Mouse (Mus musculus): ENCODE measurements around the gene Rabac1.
A peak's percentile ranks its signal among the peaks of the same experiment; 100 is the strongest.

Gene Rabac1

DNA sequence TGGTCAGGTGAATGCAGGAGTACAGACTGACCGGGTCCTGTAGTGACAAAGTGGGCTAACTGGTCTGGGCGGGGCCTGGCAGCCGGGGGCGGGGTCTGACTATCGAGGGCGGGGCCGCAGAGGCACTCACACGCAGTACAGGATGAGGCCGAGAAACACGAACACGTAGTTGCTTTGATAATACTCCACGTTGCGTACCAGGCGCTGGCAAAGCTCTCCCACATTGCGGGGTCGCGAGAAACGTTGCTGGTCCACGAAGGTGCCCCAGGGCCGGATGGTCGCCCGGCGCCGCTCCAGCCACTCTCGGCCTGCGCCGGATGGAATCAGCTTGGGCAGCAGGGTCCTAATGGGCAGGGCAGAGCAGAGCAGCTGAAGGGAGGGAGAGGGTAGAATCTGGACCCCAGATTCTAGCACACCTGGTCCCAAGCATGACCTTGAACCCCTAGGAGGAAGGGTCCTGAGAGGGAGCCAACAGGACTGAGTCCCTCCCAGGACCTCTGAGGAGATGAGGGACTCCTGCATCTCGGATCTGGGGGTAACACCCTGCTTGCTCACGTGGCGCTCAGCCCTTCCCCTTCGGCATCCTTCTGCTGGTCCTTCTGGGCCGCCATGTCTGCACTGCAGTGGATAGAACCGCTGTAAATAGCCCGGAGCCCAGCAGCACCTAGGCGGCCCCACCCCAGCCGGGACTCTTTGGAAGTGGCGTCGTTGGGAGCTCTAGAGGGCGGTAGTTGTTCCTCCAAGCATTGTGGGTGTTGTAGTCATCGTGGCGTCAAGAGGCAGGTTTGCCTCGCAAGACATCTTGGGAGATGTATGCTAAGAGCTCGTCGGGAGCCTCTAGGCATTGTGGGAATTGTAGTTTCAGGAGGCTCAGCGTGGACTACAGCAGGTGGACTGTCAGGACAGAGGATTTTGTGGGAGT lies at the start of gene Rabac1:
Gene Rabac1 (minus strand): TSS at position 783 of the 922 bp plus-strand sequence.
- peak; percentile 89 for DNase-seq (ENCODE audit: low read depth, low spot score)

DNA sequence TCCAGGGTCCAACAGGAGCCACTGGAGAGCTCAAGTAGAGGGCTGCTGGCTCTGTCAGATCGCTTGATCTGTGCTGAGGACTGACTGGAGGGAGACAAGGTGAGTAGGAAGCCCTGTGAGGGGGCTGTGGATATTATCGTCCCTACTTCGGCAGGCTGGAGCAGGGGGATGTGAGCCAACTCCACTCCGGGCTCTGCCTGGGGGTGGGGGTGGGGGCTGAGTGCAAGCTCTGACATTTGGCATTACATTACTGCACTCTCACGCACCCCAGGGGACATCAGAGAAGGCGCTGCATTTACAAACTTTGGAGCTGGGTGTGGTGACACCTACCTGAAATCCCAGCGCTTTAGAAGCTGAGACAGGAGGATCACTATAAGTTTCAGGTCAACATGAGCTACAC lies 39.0 kb upstream of the Rabac1 start:
- DNase-seq (ENCODE audit: low read depth, low spot score), result no peak

DNA sequence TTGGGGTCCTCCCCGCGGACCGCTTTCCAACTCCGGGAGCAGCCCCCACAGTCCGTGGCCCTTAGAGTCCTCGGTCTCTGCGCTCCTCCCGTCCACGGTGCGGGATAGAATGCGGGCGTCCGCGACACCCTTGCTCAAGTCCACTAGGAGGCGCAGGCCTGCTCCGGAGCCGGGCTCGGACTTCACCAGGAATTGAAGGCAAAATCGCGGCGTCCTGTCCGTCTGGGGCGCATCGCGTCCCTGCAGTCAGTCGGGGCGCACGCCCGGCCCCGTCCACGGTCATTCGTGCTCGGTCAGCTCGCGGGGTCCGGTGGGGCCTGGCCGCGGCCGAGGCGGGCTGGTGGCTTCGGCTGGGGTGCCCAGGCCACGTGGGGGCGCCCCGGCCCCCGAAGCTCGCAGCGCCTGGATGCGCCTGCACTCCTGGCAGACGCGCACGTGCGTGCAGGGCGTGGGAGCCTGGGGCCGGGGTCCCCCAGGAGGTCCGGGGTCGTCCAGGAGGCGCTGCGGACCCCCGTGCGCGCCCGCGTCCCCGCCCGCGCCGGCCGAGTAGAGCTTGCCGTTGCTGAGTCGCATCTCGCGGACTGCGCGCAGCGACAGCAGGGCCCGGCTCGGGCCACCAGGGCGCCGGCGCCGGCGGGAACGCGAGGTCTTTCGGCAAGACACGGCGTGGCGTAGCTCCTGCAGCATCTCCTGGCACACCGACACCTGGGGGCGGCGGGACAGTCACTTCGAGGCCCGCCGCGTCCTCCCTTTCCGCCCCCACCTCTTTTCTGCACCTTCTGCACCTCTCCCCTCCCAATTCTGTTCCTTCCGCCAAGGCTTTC lies 37.7 kb upstream of the Rabac1 start:
- DNase-seq (ENCODE audit: low read depth, low spot score), result no peak

DNA sequence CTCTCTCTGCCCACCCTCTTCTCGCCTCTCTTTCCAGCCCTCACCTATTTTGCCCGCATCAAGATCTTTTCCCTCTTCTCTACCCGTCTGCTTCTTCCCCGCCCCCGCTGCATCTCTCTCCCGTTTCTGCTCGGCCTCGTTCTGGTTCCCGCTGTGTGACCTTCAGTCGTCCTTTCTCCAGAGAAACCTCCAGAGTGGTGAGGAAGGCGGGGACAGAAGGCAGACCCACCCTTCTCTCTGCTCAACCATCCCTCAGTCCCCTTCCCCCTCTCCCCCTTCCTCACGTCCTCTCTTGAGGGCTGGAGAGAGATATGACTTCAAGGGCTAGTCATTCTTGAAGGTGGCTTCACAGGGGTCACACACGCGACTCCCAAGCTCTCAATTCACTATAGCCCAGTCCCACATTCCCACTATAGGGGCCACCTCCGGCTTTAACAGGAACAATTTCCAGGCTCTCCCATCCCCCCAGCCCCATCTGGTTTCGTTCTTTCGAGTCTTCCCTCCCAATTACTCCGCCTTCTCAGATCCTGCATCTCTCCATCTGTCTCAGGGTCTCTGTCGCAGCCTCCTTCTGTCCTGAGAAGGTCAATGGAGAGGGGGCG lies 36.6 kb upstream of the Rabac1 start:
- no peak for DNase-seq (ENCODE audit: low read depth, low spot score)

DNA sequence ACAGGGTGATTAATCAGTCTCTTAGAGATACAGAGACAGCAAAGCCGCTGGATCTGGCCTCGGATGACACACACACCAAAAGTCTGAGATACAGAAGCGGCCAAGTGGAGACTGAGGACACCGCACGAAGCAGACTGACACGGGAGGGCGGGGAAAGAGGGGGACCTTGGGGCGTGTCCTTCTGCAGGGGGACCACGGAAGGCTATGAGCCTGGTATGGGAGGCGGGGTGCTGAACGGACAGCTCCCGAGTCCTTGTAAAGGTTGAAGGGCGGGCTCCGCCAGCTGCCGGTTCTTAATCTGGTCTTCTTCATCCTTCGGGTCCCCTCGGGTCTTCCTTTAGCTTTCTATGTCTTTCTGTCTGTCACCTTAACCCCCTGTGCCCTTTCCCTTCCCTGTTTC lies 36.1 kb upstream of the Rabac1 start:
- no peak for DNase-seq (ENCODE audit: low read depth, low spot score)

DNA sequence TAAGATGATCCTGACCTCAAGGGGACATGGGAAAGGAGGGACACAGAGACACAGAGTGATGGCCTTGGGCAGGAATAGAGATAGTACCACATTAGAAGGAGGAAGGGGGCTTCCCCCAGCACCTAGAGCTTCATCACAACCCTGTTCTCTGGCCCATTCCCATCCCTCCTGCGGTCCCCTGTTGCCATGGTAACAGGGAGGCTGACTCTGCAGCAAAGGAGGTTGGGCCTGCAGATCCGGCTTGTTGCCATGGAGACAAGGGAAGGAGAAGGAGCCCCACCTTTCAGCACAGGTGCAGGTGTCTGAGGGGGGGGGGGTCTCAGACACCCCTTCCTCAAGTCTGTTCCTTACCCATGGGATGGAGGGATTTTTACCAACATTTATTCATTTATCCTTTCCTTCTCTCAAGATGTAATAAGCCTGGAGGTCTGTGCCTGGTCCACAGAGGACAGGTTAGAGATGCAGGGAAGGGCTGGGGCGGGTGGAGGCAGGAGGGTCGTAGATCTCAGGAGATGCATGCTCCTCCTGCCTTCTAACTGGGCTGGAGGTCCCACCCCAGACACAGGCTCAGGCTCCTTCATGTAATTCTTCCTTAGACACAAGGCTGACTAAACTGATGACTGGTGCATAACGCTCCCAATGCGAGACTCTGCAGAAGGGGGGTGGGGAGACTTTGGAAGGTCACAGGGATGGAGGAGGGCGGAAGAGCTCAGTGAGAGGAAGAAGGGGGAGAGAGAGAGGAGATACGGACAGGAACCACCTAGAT lies 35.2 kb upstream of the Rabac1 start:
- DNase-seq (ENCODE audit: low read depth, low spot score), result no peak

DNA sequence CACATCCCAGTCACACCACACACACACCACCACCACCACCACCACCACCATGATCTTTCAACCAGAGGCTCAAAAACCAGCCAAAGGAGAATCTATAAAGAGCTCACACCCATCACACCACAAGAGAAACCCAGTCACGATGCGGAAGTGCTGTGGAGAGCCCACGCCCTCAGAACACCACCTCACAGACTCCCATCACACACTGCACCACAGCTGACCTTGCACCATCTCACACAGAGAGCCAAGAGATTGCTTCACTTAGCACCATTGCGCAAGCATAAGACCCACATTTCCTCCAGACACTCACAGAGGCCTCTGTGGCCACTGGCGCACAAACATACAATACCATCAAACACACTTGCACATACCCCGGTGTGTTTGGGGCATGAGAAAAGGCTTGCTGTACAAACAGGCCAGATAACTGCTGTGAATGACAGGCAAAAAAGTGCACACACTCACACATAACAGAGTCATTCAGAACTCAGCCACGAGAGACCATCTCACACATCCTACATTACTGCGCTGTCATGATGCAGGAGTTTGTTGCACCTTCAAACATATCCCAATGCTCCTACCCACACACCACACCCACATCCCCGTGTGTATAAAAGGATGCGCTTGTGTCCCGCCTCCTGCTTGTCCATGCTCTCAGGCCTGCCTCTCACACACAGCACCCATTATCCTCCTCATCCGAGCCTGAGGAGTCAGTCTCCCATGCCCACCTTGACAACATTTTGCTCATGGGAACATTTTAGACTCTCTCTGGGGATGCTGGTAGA lies 34.2 kb upstream of the Rabac1 start:
- DNase-seq (ENCODE audit: low read depth, low spot score), result no peak

DNA sequence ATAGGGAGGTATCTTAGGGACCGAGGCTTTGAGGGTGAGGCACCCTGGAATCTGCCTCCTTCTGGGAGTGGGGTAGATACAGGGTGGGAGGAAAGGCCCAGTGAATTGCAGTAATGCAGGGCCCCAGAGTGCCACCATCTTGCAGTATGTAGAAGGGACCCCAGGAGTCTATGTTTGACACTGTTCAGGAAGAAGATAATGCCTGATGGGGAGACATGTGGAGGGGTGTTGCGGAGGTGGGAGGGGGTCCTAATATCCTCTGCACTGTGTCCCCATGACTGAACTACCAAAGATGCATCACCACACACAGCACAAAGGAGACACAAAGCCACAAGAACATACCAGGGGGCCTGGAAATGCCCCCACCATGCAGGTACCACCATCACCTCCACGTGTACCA lies 33.6 kb upstream of the Rabac1 start:
- no peak for DNase-seq (ENCODE audit: low read depth, low spot score)

DNA sequence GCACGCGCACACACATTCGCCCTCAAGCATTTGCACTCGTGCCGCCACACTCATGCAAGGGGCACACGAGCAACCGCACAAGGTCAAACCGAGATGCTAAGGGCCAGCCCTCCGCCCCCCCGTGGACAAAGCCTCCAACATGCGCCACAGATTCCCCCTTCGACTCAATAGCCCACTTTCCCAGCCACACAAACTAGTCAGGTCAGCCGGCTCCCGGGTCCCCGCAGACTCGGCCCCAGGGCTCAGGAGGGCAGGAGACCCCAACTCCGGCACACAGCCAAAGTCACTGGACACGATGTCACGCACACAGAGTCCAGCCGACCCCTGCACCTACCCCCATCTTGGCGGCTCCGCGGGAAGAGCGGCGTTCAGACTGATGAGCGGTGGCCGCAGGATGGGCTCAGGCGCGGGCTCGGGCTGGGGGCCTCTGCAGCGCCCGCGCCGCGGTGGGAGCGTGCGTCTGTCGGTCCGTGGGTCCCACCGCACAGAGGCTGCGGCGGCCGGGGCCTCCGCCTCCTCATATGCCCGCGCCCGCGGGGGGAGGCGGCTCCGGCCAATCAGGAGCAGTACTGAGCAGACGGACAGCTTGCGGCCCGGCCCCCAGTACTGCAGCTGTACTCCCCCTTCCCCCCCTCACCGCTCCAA lies 33.0 kb upstream of the Rabac1 start, which contains the start of gene Atp1a3:
Gene Atp1a3 (minus strand): TSS at position 538 of the 645 bp plus-strand sequence.
- peak; percentile 64 for DNase-seq (ENCODE audit: low read depth, low spot score)

DNA sequence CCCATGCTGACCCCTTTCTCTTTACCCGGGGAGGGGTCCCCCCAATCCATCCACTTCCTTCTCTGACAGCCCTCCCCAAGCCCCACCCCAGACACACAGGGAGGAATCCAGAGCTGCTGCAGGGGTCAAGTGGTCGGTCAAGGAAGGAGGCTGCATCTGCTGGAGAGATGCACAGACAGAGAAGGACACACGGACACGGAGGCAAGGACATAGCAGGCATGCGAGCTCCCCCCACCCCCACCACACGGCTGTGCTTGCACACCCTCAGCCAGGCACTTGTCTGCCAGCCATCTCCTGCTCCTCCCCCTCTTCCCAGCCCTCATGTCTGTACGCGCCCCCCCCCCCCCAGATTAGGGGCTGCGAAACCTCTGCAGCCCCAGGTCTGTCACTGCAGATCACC lies 32.3 kb upstream of the Rabac1 start:
- DNase-seq (ENCODE audit: low read depth, low spot score), result no peak

DNA sequence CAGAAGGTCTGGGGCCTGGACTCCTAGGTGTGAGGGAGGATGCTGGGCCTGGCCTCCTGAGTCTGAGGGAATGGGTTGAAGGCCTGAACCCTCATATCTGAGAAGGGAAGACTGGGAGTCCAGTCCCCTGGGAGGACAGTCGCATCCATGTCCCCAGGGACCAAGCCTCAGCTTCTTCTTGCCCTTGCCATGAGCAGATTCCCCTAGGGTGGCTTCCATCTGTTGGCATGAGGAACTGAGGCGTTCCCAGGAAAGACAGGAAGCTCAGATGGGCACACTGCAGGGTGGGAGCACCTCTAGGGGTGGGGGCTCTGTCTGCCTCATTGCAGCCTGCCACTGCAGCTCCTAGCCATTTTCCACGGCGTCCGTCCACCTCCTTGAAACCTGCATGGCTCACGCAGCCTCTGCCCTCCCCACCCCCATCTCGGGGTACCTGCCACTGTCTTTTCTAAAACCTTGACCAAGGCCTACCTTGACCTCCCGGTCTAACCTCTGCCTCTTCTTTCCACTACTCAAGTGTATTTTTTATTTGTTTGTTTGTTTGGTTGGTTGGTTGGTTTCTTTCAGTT lies 31.4 kb upstream of the Rabac1 start:
- DNase-seq (ENCODE audit: low read depth, low spot score), result no peak

DNA sequence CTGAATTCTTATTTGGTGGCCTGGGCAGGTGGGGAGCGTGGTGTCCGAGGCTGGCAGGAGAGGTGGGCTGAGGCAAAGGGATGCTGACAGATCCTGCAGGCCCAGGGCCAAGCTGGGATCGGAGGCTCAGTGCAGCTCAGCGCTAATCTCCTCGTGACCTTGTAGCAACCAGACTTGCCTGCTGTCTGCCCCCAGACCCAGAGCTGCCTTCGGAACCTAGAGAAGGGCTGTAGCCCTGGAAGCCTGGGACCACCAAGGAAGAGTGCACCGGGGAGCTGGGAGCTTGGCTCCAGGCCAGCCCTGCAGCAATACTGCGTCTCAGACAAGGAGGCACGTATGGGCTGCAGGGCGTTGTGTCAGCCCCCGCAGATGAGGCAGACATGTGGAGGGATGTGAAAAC lies 30.7 kb upstream of the Rabac1 start:
- peak; percentile 71 for DNase-seq (ENCODE audit: low read depth, low spot score)

DNA sequence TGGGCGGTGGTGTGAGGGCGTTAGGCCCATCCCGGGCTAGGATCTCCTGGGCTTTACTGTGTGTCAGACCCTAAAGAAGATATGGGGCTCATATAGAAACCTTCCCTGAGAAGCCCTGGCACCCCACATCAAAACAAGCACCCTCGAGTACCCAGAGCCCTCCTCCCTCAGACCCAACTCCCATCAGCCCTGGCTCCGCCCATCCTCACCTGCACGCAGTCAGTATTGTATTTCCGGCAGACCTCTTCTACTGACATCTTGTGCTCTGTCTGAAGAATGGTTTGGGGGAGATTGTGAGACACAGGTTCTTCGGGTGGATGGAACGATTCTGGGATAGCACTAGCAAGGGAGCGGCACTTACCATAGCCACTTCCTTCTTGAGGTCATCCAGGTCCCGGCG lies 28.2 kb upstream of the Rabac1 start:
- DNase-seq (ENCODE audit: low read depth, low spot score), result no peak

DNA sequence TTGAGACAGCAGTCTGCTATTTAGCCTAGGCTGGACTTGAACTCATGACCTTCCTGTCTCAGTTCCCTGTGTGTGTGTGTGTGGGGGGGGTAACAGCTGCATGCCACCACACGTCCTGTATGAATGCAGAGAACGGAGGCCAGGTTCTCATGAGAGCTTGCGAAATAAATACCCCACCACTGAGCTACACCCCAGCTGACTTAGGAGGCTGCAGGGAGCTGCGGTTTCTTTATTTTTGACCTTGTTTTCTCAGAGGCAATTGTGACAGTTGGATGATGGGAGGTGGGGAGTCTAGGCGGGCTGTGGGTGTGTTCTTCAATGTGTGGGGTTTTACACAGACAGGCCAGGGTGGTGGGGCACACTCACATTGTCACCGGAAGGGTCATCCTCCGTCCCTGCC lies 27.7 kb upstream of the Rabac1 start:
- no peak for DNase-seq (ENCODE audit: low read depth, low spot score)

DNA sequence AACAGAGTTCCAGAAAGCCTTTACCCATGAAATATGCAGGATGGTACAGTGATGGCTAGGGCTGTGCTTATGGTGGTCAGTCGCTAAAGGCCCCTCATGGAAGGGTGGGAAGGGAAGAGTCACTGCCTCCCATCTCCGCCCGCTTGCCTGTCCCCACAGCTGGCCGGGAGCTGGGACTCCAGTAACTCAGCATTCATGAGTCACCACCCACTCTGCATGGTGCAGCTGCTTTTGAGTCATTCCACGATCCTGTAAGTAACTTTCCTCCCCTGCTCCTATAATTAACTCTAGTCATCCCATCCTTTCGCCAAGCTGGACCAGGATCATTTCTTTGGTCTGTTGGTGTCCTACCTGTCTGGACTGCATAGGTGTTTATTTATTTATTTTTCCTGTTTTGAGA lies 20.5 kb upstream of the Rabac1 start:
- no peak for DNase-seq (ENCODE audit: low read depth, low spot score)

DNA sequence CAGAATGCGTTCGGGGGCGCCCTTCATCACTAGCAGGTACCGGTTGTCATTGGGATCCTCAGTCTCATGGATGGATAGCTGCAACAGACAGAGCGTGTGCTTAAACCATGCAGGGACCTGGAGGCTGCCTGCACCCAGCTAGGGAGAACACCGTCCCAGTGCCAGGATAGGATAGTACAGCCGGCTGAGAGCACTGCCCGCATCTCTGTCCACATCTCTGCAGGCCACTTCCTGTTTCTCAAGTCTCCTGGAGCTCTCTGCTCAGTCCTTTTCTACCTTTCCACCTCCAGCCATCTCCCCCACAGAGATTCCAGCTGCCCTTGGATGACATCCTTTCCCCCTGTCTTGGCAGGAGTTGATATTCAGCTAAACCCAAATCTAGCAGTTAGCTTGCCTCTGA lies 17.9 kb upstream of the Rabac1 start:
- DNase-seq (ENCODE audit: low read depth, low spot score), result no peak

DNA sequence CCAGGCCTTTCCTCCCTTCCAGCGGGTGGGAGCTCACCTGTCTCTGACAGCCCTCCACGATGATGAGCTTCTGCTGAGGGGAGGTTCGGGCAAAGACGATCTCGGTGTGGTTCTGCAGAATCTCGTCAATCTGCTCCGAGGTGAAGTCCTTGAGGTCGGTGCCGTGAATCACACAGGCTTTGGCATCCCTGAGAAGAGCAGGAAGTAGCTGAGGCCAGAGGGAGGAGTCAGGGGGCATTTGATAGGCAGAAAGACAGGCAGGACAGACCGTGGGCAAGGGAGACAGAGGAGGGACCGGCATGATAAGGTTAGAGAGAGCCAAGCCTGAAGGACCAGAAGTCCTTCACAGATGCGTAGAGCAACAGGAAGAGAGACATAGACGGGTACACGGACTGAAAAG lies 15.4 kb upstream of the Rabac1 start:
- DNase-seq (ENCODE audit: low read depth, low spot score), result no peak

DNA sequence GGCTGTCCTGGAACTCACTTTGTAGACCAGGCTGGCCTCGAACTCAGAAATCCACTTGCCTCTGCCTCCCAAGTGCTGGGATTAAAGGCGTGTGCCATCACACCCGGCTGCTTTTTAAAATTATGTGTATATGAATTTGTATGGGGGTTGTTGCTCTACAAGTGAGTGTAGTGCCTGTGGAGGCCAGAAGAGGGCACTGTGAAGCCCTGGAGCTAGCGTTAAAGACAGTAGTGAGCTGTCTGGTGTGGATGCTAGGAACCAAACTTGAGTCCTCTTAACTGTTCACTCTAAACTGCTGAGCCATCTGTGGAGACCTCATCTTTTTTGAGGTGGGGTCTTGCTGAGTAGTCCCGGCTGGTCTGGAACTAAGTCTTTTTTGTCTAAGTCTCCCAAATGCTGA lies 13.2 kb upstream of the Rabac1 start:
- no peak for DNase-seq (ENCODE audit: low read depth, low spot score)

DNA sequence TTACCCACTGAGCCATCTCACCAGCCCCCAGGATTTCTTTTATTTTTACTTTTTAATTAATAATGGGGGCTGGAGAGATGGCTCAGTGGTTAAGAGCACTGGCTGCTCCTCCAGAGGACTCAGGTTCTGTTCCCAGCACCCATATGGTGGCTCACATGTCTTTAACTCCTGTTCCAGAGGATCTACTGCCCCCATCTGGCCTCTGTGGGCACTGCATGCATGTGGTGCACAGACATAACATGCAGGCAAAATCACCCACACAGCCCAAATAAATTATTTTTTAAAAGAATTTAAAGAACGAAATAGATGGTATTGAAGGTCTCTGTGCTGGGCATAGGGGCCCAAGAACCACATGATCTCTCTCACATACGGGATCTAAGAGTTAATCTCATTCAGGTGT lies 11.8 kb upstream of the Rabac1 start:
- DNase-seq (ENCODE audit: low read depth, low spot score), result no peak

DNA sequence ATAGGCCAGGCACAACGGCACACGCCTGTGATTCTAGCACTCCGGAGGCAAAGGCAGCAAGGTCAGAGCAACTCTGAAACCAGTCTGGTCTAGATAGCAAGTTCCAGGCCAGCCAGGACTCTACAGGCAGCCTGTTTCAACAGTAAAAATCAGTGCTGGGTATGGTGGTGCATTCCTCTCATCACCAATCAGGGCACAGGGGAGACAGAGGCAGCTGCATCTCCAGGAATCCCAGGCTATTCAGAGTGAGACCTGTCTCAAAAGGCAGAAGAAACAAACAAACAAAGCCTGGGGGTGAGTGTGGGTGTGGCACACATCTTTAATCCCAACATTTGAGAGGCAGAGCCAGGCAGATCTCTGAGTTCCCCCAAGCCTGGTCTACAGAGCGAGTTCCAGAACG lies 10.8 kb upstream of the Rabac1 start:
- DNase-seq (ENCODE audit: low read depth, low spot score), result no peak

Data from retina, postnatal 7 days (tissue).